Comparison of ENCODE assay signal across 8 mouse cellular contexts in the genomic region with DNA sequence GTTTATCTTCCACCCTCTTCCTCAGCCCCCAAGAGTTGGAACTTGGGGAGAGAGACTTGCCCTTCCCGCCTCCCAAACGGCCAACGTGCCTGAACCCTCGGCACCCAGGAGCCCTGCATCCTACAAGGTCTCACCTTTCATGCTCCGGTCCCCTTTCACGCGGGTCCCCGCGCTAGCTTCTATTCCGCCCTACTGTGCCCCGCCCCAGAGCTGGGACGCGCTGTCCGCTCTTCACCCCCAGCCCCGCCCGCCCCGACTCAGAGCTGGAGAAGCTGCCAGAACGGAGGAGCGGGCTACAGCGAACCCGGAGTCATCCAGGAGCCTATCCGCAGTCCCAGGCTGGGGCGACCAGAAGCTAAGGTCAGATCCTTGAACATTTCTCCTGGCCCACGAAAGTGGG. TPM values are rescaled to one million over a fixed set of nuclear protein-coding genes. Genes with fewer than 3 reads are reported as not detected.
DNase-seq lines count a peak whose midpoint lies in the region; ATAC-seq lines count a peak whose summit lies in the region.

Gene Duoxa1, minus strand, starts transcription at position 195 of the 400 bp plus-strand sequence.

- peak; percentile 50 for ATAC-seq in kidney, embryonic 16.5 days (ENCODE audit: low FRiP score, low TSS enrichment)
- ATAC-seq in embryonic facial prominence, embryonic 13.5 days (ENCODE audit: insufficient number of reproducible peaks, insufficient read depth, low FRiP score, low TSS enrichment, low read depth) = 0 out of 2 replicates have a peak, but pooled peaks have one; percentile 40
- 0 out of 2 replicates have a peak, but pooled peaks have one; percentile 21 for ATAC-seq in intestine, embryonic 14.5 days (replicated peaks; ENCODE audit: low FRiP score, low TSS enrichment, low read depth)
- 0 out of 2 replicates have a peak, but pooled peaks have one; percentile 23 for ATAC-seq in monocyte, adult 5-6 weeks (replicated peaks; ENCODE audit: insufficient number of reproducible peaks, low FRiP score, low TSS enrichment, poor library complexity, severe bottlenecking)
- no peak for ATAC-seq in activated CD4-positive, CD25-positive, alpha-beta regulatory T cell, adult 4 months

- H3K4me1 ChIP-seq in kidney, embryonic 16.5 days (ENCODE audit: insufficient read depth, low read length) = peaks cover 7% of the 10 kb centered on the region
- H3K4me1 ChIP-seq in embryonic facial prominence, embryonic 13.5 days = peaks cover 15% of the 10 kb centered on the region
- no peaks in the 10 kb centered on the region for H3K4me1 ChIP-seq in intestine, embryonic 14.5 days (replicated peaks; ENCODE audit: control insufficient read depth, insufficient read depth, low read length)

- no peak within 1 kb of the TSS for H3K9ac ChIP-seq in kidney, embryonic 16.5 days (replicated peaks; ENCODE audit: low read length)
- H3K9ac ChIP-seq in embryonic facial prominence, embryonic 13.5 days = peak within 1 kb of the TSS; percentile 32
- H3K9ac ChIP-seq in intestine, embryonic 14.5 days (ENCODE audit: low read length) = no peak within 1 kb of the TSS

- H3K27me3 ChIP-seq in kidney, embryonic 16.5 days (ENCODE audit: insufficient read depth, low read length) = peaks cover 63% of the 10 kb centered on the region
- peaks cover 74% of the 10 kb centered on the region for H3K27me3 ChIP-seq in embryonic facial prominence, embryonic 13.5 days
- H3K27me3 ChIP-seq in intestine, embryonic 14.5 days (replicated peaks; ENCODE audit: control insufficient read depth, insufficient read depth, low read length) = peaks cover 59% of the 10 kb centered on the region

- H3K36me3 ChIP-seq in kidney, embryonic 16.5 days (ENCODE audit: insufficient read depth, low read length) = no peaks in the 10 kb centered on the region
- no peaks in the 10 kb centered on the region for H3K36me3 ChIP-seq in embryonic facial prominence, embryonic 13.5 days
- H3K36me3 ChIP-seq in intestine, embryonic 14.5 days (ENCODE audit: control insufficient read depth, insufficient read depth, low read length) = no peaks in the 10 kb centered on the region

- WGBS in kidney, embryonic 16.5 days = under 1% methylated on average over 24 of the region's 24 CpGs
- 3% methylated on average over 24 of the region's 24 CpGs for WGBS in embryonic facial prominence, embryonic 13.5 days
- WGBS in intestine, embryonic 14.5 days = 2% methylated on average over 24 of the region's 24 CpGs

- H3K27ac ChIP-seq in kidney, embryonic 16.5 days (ENCODE audit: low read length) = no peak within 1 kb of the TSS
- no peak within 1 kb of the TSS for H3K27ac ChIP-seq in embryonic facial prominence, embryonic 13.5 days
- H3K27ac ChIP-seq in intestine, embryonic 14.5 days (ENCODE audit: low read depth) = no peak within 1 kb of the TSS

- peak within 1 kb of the TSS; percentile 37 for H3K4me3 ChIP-seq in kidney, embryonic 16.5 days (ENCODE audit: low read length)
- H3K4me3 ChIP-seq in embryonic facial prominence, embryonic 13.5 days = peak within 1 kb of the TSS; percentile 33
- peak within 1 kb of the TSS; percentile 12 for H3K4me3 ChIP-seq in intestine, embryonic 14.5 days (ENCODE audit: low read depth, low read length)

- peak within 1 kb of the TSS; percentile 43 for H3K4me2 ChIP-seq in kidney, embryonic 16.5 days (replicated peaks; ENCODE audit: low read depth, low read length)
- H3K4me2 ChIP-seq in embryonic facial prominence, embryonic 13.5 days = peak within 1 kb of the TSS; percentile 66
- peak within 1 kb of the TSS; percentile 40 for H3K4me2 ChIP-seq in intestine, embryonic 14.5 days (ENCODE audit: low read length)

- DNase-seq in kidney, adult 9 months = no peak
- DNase-seq in intestine, embryonic 14.5 days (ENCODE audit: low spot score) = no peak
- DNase-seq in ovary, postnatal 10 days (ENCODE audit: low spot score) = no peak
- DNase-seq in adrenal gland, postnatal 36 days = no peak

- H3K9me3 ChIP-seq in kidney, embryonic 16.5 days (ENCODE audit: low read length) = no peaks in the 10 kb centered on the region
- no peaks in the 10 kb centered on the region for H3K9me3 ChIP-seq in embryonic facial prominence, embryonic 13.5 days
- no peaks in the 10 kb centered on the region for H3K9me3 ChIP-seq in intestine, embryonic 14.5 days (ENCODE audit: control insufficient read depth, low read length)

RNA-seq across cellular contexts. Expression of gene Duoxa1, which starts in this region (rescaled TPM):
- polyA plus RNA-seq in kidney, embryonic 16.5 days (2015; fragmentation: Nextera tagmentation; extraction: Ambion mirVana) = 0.15 TPM in 1 of 2 replicates, not detected in the other
- polyA plus RNA-seq in embryonic facial prominence, embryonic 13.5 days (2015; fragmentation: Nextera tagmentation; extraction: Ambion mirVana) = 1.6 and 1.9 TPM in 2 replicates
- not detected in 2 replicates for polyA plus RNA-seq in intestine, embryonic 14.5 days (2014; fragmentation: Nextera tagmentation; extraction: Ambion mirVana)
- not detected in 3 replicates for total RNA-seq in monocyte, adult 5-6 weeks (2017)
- total RNA-seq in adrenal gland, postnatal 36 days (2021) = not detected
- under 1 TPM in 1 of 2 experiments, not detected in 1; 0.25 TPM for polyA plus RNA-seq in activated CD4-positive, CD25-positive, alpha-beta regulatory T cell, adult 4 months (2017; shearing (Covaris generic))

Comparison
In these comparisons a context has a peak if more than half of its experiments do, and no peak if none do; other contexts are left out.
1. Peak in ATAC-seq, H3K4me3 ChIP-seq and H3K4me2 ChIP-seq in kidney, embryonic 16.5 days; RNA of the gene not detected or under 1 TPM.
2. Peak in ATAC-seq, H3K4me3 ChIP-seq and H3K4me2 ChIP-seq in intestine, embryonic 14.5 days; RNA of the gene not detected or under 1 TPM.
3. Peak in ATAC-seq in monocyte, adult 5-6 weeks; RNA of the gene not detected or under 1 TPM.